Mouse (Mus musculus): ENCODE results near the gene Hmcn1.

Hmcn1 gene

DNA sequence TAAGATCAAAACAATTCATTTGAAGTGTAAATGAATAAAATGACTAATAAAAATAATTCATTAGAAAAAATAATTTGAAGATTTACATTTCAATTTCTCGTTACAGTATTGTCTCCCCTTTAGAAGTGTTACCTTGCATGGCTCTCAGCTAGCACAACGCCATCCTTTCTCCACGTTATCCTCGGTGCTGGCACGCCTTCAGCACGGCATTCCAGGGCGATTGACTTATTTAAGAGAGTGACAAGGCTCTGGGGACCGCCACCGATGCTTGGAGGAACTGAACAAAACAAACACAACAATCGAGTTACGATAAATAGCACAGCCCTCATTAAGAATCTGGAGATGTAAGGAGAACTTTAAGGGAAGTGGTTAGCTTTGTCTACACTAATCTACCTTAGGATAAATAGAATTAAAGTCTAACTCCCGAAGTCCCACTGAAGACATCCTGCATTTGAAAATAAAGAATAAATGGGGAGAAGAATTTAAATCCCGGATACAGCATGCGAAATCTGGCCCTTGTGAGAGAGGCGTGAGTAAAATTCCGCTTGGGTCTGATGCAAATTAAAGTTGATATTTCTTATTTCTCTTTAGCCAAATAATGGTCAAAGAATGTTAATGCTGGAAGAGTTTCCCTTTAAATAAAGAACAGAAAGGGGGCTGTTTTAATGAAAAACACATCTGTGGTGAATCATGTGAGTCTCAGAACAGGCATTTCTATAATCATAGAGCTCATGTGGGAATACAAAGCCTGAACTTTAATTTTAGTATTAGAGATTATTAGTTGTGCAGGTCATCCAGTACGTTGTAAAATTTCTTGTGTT, 362.0 kb downstream of the Hmcn1 start:
- no peak for DNase-seq

DNA sequence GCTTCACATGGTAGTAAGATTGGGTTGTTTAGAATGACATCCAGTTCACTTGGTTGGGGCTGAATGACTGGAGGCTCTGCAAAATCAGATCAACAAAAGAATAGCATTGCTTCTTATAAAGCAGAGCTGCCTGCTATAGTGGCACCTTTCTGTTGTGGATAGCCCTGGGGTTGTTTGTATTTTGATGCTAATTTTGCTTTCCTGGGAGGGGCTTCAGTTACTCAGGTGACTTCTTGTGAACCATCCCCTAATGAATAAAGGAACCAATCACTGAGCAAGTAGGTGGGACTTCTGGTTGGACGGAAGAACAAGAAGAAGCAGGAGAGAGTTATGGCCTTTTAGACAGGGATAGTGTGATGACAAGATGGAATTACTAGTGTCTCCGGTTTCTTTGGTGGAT, 370.0 kb downstream of the Hmcn1 start:
- DNase-seq, result no peak

DNA sequence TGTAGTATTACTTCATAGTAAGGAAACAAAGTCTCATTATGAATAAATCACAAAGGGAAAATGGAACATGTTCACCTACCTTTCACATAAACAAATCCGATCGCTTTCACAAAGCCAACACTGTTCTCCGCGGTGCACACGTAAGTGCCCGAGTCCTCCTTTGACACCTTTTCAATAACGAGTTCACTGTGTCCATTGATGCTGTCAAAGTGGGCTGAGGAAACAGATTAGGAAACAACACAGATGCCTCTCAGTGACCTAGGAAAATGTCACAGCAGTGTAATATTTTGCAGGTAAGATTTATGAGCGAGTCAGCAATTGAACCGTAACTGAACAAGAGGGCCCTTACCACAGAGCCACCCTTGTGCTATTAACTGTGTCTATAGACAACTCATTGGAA, 382.7 kb downstream of the Hmcn1 start:
- DNase-seq, result no peak

DNA sequence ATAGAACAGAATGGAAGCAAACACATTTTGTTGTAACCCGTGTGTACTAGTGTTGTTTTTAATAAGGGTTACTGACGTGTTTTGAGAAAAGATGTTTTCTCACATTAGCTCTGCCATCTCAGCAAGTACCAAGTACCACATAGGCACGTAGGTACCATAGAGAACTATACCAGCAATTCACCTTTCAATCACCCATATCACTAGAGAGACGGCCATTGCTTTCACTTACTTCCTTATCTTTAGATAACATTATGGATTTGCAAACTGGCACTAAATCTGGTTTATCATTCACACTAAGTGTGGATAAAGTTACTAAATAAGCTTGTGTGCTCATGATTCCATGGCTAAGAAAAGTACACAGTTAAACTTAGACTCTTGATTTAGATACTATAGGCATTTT, 387.1 kb downstream of the Hmcn1 start:
- no peak for DNase-seq

DNA sequence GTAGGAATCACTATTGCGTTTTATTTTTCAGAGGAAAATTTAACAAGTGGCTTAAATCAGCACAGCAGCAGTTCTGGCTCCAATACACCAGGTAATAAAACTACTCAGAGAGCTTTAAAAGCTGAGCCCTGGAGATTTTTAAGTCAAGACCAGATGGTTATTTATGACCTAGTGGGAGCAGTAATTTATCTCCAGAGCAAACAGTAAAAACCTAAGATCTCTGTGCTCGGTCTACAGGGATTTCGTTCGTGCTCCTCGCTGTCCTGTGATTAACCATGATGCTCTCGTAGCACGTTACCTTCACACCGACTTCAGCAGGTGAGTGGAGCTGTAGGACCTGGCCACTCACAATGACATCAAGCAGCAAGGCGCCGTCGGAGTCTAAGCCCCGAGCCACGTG, 399.6 kb downstream of the Hmcn1 start:
- no peak for DNase-seq

DNA sequence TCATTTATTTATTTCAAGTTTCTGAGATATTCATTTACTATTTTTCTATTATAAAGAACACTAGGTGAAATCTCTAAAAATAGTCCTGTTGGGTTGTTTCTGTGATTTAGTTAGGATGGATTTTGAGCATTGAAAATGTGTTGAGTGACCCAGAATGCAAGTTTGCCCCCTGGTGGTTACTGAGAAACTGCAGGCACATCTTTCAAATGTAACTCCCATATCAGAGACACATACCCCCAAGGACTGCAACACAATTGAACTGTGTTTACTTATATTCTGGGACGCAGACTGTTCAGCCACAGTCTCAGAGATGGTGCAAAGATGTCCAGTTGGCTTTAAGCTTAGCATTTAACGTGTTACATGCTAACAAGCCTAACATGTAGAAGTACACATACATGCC, 402.0 kb downstream of the Hmcn1 start:
- DNase-seq, result peak; percentile 9

DNA sequence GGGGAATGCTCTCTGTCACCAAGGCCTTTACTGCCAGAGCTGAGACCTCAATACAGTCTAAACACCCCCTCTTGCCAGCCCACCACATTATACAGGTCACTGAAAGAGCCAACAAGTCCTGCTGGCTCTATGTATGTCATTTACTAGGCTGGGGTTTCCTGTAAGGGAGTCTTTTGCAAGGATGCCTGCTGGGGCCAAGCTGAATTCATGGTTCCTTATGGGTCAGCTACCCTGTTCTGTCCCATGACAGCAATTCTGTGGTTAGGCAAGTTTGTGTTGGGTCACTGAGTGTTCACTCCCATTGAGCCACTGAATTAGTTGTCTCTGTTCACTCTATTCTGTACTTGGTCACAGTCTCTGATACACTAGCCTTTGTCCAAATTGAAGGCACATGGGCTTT, 405.8 kb downstream of the Hmcn1 start:
- DNase-seq, result no peak

DNA sequence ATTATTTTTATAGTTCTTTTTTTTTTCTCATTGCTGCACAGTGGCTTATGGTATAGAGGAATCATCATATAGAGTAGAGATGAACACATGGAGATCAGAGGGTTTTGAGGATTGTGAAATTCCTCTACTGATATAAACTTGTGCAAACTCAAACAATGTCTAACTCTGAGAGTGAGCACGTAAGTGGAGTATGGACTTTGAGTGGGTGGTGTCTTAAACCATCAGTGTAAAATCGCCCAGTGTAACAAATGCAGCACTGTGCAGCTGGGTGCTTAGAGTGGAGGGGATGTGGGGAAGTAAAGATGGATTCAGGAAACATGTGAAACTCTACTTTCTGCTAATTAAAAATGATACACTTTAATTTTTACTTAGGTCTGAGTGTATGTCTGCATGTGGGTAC, 408.8 kb downstream of the Hmcn1 start:
- DNase-seq, result no peak

DNA sequence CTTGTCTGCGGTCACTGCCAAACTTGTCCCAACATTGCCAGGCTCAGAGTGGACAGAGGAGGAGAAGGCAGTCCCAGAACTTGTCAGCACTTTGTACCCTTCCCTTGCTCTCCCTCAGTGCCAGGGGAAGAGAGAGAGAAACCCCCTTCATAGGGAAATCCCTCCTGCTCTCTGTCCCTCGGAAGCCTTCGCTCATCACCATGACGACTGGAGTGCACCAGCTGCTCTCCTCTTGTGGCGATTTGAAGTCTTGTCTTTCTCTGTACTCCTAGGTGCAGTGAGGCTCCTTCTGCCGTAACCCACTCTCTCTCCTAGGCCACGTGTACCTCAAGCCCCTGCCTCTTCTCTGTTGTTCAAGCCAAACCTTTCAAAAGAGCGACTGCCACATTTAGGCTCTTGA, 409.5 kb downstream of the Hmcn1 start:
- no peak for DNase-seq

DNA sequence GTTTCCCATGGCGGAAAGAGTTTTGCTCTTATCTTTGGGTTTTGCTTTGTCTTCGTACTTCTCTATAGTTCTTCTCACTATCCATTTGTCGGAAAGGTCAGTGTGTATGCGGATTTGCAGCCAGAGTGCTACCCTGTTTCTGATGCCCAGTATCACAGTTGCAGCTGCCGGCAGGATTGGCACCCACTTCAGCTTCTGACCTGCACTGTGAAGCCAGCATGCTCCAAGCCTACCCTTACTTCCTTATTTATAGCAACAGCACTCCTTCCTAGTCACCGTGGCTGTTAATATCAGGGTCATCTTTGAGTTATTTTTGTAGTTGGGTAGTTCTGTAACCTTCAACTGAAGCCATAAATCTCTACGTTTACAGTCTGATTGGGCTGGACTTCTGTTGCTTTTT, 412.7 kb downstream of the Hmcn1 start:
- no peak for DNase-seq

DNA sequence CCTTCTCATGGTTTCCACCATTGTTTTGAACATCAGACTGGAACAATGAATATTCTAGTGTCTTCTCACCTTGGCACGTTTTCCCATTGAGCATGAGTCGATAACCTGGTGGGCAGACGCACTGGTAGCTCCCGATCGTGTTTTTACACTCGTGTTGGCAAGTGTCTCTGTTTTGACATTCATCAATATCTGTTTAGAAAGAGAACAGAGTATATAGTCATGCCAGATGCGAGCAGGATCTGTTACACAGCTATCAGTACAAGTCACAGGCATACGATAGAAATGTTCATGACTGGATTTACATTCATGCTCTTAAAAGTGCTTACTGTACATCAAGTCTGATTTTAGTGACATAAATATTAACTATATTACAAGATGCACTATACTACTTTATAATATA, 419.8 kb downstream of the Hmcn1 start:
- DNase-seq, result no peak

DNA sequence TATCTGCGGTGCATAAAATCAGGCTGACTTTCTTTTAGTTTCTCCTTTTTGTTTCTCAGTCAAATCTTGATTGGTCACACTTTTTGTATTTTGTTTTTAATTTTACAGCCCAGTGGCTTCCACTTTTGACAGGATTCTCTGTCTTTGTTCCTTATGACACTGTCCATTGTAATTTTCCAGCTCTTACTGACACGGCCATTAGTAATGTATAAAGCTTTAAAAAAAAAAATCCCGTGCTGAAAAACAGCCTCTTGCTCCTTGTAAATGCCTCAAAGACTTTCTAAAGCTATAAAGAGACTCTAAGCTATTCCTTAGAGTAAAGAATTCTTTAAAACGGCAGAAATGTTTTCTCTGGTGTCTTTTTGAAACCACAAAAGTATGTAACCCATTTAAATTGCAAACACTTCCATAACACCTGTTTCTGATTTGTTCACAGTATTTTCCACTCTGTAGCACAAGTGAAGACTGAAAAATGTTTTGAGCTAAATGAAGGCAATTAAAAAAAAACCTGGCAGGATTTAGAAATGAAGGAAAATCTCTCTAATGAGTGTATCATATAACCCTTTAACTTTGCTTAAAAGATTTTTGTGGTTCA, 422.6 kb downstream of the Hmcn1 start:
- no peak for DNase-seq

DNA sequence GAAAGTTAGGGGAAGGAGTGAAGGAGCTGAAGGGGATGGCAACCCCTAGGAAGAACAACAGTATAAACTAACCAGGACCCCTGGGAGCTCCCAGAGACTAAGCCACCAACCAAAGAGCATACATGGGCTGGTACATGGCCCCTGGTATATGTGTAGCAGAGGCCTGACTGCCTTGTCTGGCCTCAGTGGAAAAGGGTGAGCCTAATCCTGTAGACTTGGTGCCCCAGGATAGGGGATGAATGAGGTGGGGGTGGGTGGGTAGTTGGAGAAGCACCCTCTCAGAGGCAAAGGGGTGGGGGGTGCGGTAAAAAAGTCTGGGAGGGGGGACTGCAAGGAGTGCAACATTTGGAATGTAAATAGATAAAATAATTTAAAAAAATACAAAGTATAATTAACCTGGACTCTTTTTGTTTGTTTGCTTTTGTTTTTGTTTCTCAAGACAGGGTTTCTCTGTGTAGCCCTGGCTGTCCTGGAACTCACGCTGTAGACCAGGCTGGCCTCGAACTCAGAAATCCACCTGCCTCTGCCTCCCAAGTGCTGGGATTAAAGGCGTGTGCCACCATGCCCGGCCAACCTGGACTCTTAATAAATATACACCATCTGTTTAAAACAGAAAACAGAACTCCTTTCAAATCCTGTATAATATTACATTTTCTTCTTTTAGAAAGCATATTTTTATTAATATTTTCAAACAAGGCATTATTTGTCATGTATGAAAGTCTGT, 423.3 kb downstream of the Hmcn1 start:
- no peak for DNase-seq

DNA sequence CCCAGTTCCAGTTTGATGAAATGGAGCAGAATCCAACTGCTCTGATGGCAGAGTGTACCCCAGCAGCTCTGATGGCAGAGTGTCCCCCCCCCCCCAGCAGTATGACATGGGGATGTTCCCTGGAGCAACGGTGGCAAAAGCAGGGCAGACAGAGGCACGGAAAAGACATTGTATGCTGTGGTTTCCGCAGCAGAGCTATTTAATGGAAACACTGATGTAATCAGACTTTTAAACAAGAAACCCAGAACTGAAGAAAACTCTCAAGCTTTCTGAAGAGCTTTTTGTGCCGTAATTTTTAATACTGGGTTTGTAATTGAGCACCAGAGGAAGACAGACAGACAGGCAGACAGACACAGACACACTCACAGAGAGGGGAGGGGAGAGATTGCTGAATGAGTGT, 426.9 kb downstream of the Hmcn1 start:
- no peak for DNase-seq

DNA sequence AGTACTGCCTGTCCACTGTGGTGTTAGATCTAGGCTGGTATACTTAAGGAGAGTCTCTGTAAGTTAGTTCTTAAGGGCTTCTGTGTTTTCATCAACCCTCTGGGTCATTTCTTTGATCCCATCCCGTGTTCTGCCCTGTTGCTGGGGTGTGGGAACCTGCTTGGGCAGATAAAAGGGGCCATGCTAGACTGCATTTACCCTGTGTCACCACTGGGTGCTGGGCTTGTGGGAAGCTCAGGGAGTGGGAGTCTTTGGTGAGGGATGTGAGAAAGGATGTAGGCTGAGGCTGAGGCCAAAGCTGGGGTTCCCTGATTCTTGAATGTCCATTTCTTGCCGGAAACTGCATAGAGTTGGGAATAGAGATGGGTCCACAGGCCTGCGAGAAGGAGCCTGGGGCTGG, 436.6 kb downstream of the Hmcn1 start:
- no peak for DNase-seq

DNA sequence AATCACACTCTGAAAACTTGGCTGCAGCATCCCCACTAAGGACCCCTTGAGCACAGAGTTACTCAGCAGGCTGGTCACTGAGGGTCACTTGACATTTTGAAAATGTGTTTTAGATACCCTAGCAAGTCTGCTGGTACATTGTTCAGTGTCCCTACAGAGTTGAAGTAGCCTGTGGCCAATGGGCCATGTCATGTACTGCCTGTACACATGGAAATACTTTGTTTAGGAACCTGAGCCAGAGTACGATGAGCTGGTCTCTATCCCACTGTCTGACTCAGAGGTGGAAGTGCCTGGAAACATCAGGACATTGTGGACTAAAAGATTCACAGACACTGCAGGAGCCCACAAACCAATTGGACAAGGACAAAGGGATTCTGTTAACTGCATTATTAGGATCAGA, 441.8 kb downstream of the Hmcn1 start:
- DNase-seq, result no peak

DNA sequence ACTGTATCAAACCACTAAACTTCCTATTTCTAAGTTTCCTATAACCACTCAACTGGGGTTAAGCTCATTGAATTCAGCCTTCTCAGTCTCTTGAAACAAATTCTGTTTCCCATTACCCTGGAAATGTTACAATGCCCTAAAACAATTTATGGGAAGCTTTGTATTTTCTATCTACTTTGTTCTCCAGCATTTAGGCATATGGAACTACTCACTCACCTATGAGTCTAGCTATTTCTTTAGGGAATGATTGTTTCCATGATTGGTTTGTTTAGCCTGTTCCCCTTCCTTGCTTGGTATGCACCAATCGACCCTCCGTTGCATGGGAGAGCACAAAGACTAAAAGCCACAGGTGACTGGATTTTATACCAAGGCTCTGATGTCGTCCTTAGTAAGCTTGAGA, 446.8 kb downstream of the Hmcn1 start:
- no peak for DNase-seq

DNA sequence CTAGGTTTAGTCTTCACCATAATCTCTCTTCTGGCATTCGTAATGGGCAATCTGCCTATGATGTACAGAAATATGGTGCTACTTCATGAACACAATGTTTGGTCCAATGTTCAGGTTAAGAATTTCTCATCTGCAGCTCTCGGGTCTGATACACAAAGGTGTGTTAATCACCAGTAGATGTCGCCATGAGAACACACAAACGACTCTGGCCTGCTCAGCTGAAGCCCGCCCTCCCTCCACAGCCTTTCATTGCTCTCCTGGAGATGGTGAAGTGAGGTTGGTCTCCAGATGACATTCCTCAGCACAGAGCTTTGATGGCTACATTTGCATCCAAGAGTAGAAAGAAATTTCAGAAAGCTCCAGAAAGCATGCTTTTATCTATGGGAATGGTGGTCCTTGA, 453.0 kb downstream of the Hmcn1 start:
- DNase-seq, result no peak

DNA sequence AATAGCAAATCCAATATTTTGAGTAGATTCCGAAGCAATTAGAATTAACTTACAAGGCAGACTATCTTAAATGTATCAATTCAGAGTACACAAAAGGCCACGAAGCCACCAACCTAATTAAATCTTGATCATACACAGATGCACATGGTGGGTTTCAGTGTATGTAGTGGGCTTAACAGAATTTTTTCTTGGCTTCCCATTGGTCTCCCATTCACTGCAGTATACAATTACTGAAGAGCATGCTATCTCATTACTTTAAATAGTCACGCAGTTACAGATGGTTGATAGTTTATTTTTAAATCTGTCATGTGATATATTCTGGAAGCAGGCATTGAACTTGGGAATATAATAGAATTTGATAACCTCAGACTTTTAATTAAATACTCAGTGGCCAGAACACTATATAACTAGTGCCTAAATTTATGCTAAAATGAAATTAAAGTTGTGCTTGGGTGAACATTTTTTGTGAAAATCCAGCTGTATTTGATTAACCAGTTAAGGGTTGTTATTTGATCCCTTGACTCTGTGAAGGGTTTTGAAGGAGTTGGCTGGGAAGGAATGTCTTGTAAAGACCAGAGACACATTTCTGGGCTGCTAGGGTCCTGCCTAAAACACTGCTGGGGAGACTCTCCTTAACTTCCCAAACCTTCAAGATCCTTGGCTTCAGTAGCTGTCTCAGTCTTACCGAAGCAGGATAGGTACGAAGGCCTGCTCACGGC, 455.7 kb downstream of the Hmcn1 start:
- no peak for DNase-seq

DNA sequence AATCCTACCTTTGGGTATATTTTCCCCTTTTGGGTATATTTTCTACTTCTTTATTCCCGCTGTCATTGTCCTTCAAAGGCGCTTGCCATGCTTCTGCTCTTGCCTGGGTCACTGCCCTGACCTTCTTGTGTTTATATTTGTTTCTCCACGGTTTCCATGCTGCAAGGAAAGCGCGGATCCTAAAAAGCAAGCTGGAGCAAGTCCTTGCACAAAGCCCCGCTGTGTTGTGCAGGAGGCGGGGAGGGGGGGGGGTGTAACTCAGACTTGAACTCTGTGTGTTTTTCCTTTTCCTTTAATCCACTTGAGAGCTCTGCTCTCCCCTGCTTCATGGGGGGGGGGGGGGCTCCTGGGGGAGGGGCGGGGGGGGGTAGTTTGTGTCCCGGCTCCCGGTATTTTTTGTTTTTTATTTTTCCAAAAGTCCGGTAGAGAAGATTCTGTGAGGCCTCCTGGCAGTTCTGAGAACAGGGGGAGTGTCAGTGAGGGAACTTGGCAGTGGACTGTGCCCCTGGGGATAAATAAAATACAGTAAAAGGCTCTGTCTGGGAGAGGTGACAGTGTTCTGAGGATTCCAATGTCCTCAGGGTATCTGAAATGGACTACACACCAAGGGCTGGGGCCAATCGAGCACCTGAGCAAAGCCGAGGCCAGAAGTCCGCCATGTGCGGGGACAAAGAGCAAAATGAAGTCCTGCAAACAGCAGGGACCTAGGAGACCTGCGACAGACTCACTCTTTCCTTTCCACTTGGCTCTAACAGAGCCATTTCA, 457.3 kb downstream of the Hmcn1 start:
- DNase-seq, result no peak

DNA sequence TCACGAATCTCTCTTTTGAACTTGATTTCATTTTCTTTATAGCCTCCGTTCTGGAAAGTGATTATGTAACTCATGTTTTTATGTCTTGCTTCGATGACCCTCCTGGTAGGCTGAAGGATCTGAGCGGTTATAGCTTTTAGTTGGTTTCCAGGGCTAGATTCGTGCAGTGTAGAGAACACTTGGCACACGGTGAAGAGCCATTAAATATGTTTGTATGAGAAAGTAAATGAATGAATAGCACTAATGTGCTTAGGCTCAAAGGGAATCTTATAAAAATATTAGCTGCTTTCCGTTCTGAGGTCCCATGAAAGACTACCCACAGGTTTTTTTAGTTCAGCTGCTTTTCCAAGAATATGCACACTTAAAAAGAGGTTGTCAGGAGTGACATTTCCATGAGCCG, 458.6 kb downstream of the Hmcn1 start:
- DNase-seq, result no peak

DNA sequence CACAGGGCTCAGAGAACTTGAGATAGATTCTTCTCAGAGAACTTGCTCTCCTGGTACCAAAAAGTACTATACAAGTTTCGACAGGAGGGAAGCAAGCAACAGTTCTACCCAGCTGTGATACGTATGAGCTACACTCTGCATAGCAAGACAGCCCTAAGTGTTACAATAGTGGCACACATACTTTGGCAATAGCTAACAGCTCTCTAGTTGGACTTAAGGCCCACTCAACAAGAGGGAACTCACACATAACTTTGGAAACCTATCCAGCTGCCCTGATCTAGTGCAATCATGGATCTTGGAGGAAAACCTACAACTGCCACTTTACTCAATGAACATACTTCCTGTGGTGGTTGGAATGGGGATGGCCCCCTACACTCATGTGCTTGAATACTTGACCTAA, 480.2 kb downstream of the Hmcn1 start:
- no peak for DNase-seq
